Mouse (Mus musculus) heart, postnatal 10 days (tissue): ENCODE measurements around the gene Tnfsfm13. TPM values are rescaled to one million over a fixed set of nuclear protein-coding genes. Genes with fewer than 3 reads are reported as not detected.

Source experiments
- DNase-seq, 2 experiments: peaks; one replicate each; pipeline ENCODE4 v3.0.0; 2021
- intact Hi-C: fragments of 180-260 bp; cut with DNase I; formaldehyde crosslinking; loops from one replicate; pipeline ENCODE4 v1.15.1; 2025
- total RNA-seq, 2 experiments: library from RNA; stranded (reverse); gene quantifications; 2 replicates each; pipeline ENCODE4 v1.2.3; 2021

Tnfsfm13 gene
- total RNA-seq, 2 experiments from 2014 or later, result 5.1 to 5.2 TPM

- intact Hi-C loops, result loop anchor here (1.0 kb wide), 2 partner anchors 33 to 195 kb away; no protein-coding TSS in a partner anchor
- no peak for DNase-seq
Observed at GRCm38 (mm10) chr11:69682209-69682839, 13.6 kb downstream of the Tnfsfm13 start.

DNA sequence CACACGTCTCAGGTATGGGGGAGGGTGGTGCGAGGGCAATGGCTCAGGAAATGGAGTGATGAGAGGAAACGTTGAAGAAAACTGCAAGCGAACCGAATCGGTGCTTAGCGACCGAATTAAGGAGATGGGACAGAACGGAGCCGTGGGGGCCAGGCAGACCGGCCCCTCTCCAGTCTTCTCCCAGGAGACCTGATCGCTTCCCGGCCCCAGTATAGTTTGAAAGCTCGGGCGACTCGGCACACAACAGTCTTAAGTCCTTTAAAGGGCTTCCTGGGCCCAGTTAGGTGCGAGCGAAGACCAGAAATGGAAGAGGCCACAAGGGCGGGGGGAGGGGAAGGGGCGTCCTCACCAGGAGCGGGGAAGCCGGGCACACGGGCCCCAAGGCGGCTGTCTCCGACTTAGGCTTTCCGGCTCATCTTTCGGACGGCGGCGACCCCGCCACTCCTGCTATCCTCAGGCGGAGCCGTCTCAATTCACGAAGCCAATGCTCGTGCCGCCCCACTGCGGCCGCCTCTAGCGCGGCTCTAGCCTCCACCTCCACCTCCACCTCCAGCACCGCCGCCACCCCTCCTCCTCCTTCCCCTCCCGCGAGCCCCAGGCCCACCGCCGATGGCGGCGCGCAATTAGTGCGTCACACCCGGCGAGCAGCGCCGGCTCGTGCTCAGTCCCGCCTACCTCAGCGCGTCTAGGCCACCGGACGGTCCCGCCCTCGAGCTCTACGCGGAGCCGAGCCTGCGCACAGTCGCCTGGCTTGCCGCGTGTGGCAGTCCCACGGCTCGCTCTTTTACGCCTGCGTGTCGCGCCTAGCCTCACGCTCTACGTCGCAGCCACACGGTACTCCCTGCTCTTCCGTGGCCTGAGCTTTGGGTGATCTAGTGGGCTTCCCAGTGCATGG is 14.3 kb downstream of the Tnfsfm13 start, which contains the start of gene Senp3:
TSS of gene Senp3 (minus strand) at position 771 of the 895 bp plus-strand sequence.
- DNase-seq, result peak; percentile 97
- intact Hi-C loops, result loop anchor here (1.0 kb wide), 2 partner anchors 34 to 196 kb away; no protein-coding TSS in a partner anchor

DNA sequence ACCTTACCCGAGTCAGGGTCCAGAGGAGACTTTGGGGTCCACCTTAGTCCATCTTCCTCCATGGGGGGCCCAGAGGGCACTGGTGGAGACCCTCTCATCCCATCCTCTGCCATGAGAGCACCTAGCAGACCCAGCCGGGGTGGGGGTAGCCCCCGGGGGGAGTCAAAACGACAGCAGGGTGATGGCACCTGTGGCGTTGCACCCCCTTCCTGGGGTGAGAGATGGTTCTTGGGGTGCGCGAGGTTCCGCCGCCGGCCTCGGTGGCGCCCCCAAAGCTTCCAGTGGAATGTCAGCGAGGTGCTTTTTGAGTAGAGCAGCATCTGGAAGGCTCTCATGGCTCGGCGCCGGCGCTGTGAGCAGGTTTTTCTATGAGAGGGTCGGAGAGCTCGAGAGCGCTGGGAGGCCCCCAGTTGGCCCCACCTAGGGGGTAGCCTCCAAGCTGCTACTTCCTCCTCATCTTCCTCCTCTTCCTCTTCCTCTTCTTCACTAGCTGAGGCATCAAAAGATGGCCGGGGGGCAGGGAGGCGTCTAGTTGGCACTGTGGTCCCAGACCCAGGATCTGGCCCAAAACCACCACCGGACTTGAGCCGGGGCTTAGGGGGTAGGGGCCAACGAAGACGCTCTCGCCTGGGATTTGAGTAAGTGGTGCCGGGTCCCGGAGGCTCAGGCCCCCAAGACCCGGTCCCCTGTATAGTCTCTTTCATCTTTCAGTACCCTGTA is 15.6 kb downstream of the Tnfsfm13 start:
- intact Hi-C loops, result no loop called here

GRCm38 (mm10) chr11:69679144-69679543 is 16.8 kb downstream of the Tnfsfm13 start:
- intact Hi-C loops, result no loop called here

More for the DNA sequence above, 15.6 kb downstream of the Tnfsfm13 start:
- DNase-seq, result no peak

DNA sequence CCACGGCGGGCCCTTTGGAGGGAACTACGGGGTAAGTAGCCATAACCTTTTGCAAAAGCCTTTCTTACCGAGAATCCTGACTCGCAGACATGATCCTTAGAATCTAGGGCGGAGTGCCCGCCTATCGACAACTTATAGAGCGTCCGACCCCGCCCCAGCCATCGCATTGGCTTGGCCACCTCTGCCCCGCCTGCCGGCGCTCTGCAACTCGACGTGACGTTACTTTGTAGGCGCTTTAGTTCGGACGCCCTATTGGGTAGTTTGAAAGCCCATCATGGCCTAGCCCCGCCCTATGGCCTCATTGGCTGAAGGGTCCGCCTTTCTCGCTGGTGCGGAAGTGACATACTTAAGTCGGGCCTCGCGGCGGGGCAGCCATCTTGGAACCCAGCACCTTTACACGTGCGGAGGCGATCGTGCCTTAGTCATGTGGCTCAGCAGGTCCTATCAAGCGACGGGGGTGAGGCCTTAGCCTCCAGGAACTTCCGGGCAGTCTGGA is 23.6 kb downstream of the Tnfsfm13 start, which contains the start of gene Eif4a1:
TSS of gene Eif4a1 (minus strand) at position 213 of the 496 bp plus-strand sequence.
- intact Hi-C loops, result loop anchor here (1.0 kb wide), 1 partner anchor 10 kb away; the partner anchor contains the start of gene Mpdu1
- DNase-seq, result peak; percentile 100

More at GRCm38 (mm10) chr11:69679144-69679543, 16.8 kb downstream of the Tnfsfm13 start:
- DNase-seq, result no peak

DNA sequence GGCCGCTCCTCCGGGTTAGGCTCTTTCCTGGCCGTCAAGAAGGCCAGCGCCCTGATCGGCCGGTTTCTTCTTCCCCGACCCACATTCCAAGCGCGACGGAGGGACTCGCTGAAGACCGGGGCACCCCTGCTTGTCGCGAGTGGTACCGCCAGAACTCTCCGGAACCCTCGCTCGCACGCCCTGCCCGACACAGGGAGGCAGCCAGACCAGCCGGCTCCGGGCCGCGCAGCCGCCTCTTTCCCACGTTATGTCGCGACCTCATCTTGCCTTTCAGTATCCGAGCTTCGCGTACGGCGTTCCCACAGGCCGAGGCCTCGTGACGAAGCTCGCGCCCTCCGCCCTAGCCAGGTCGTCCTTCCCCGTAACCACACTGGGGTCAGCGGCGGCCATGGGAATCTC is 24.2 kb downstream of the Tnfsfm13 start:
- no peak for DNase-seq
- intact Hi-C loops, result loop anchor here (1.0 kb wide), 1 partner anchor 9 kb away; the partner anchor contains the start of gene Mpdu1

DNA sequence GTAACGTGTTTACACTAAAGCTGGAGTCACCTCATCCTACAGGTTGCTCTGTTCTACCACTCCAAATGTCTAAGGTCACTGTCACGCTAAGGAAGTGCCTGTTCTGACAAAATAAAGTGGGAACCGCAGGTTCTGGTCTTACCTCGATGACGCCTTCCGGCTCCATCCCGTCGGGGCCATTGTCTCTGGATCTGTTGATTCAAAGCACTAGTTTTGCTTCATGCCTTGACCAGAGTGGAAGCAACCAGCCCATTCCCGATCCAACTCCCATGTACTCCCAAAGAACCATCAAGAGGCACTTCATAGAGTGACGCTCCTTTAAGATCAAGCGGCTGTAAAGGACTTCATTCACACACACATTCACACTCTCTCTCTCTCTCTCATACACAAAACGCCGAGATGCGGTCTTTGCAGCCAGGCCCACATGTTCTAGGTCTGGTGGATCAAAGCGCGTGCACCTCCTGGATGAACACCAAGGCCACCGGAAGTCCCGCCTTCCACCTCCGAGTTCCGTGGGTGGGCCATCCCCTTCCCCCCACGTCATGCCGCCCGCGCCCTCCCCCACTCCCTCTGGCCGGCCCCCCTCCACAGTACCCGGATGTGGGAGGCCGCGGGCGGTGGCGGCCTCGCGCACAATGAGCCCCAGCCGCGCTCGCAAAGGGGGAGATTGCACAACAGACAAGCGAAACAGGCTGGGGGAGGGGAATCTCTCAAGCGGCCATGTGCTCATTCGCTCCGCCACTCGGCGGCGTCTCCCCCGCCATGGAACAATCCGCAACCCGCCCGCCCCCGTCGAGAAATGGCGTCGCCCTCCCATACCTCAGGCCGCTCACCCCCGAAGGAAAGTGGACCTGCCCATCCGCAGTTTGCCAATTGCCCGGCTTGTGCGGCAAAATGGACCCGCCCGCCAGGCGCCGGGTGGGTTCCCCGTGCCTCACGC is 24.8 kb downstream of the Tnfsfm13 start:
- DNase-seq, result peak; percentile 95 to 98
- intact Hi-C loops, result no loop called here

- intact Hi-C loops, result no loop called here
- no peak for DNase-seq
Observed at GRCm38 (mm10) chr11:69666665-69667005, 29.3 kb downstream of the Tnfsfm13 start.

DNA sequence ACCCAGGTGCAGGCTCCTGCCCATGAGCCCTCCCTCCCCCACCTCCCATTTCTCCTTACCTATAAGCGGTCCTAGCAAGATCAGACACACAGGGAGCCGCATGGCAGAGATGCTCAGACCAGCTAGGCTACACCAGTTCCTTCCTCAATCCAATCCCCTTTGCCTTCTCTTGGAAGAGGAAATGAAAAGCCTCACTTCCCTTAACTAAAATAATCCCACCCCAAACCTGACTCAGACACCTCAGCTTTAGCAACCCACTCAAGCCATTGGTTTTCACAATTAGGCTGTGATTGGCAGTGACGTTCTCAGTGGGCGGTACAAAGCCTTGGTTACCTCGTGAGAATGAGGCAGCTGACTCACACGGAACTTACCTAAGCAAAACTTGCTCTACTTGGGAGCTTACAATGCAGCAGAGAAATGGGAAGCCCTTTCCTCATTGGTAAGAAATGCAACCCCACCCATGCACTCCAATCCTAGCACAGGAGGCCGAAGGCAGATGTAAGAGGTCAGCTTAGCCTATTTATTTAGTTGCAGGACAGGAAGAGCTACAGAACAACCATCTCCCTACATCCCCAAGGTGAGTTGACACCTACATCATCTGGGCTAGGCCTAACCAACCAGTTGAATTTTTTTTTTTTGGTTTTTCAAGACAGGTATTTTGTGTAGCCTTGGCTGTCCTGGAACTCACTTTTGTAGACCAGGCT is 29.8 kb downstream of the Tnfsfm13 start, which contains the start of gene Cd68:
TSS of gene Cd68 (minus strand) at position 193 of the 704 bp plus-strand sequence.
- intact Hi-C loops, result no loop called here
- peak; percentile 52 to 56 for DNase-seq

- DNase-seq, result no peak
- intact Hi-C loops, result no loop called here
Observed at GRCm38 (mm10) chr11:69665457-69665960, 30.4 kb downstream of the Tnfsfm13 start.

DNA sequence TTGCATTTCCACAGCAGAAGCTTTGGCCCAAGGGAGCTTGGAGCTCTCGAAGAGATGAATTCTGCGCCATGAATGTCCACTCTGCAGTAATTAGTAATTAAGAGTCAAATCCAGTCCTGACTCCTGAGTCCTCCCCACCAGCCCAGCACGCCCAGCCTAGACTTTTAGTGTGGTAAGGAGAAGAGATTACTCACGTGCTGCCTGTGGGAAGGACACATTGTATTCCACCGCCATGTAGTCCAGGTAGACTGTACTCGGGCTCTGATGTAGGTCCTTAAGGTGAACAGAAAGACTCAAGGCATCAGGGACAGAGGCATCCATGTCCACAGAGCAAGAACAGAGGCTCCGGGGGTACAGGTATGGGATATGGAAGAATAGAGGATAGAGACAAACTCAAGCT is 31.1 kb downstream of the Tnfsfm13 start:
- intact Hi-C loops, result no loop called here
- no peak for DNase-seq

DNA sequence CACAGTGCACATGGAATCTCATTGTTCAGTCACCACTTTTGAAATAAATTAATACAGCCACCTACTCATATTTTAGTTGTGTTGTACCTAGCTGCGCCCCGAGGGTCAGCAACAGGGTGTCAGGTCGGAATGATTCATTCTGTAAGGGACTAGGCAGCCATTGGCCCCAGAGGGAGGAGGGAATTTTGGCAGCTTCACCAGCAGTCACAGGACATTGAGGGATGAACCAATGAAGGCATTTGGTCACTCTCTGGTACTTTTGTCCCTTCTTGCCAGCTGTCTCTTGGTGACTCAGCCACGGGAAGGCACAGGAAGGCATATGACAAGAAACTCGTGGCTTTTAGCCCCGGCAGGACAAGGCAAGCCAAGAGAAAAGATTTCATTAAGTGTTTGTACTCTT is 32.1 kb downstream of the Tnfsfm13 start:
- DNase-seq, result peak in 1 of 2 experiments; percentile 41
- intact Hi-C loops, result no loop called here

DNA sequence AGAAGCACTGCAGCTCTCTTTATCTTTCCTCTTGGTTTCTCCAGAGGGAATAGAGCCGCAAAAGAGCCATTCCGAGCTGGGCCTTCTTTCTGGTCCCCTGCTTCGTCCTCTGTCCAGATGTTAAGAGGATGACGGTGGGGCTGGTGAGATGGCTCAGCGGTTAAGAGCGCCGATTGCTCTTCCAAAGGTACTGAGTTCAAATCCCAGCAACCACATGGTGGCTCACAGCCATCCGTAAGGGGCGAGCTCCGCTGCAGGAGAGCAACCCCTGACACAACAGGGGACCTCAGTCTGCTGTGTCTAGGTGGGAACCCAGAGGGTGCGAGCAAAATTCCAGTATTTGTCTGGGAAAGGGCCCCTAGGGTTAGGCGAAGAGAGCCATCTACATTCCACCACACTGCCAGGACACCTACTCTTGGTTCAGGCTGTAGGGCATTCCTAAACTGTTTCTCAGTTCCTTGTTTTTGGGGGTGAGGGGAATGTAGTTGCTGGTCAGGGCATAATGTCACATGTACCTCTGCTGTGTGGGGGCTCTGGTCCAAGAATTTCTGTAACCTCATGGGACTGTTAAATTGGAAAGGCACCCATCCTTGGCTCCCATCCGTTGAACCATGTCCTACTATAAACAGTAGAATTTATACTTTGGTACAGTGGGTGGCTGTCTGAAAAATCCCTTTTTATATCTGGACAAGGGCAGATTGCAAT is 32.8 kb downstream of the Tnfsfm13 start:
- intact Hi-C loops, result loop anchor here (1.0 kb wide), 1 partner anchor 9 kb away; the partner anchor contains the start of gene Eif4a1
- DNase-seq, result no peak

DNA sequence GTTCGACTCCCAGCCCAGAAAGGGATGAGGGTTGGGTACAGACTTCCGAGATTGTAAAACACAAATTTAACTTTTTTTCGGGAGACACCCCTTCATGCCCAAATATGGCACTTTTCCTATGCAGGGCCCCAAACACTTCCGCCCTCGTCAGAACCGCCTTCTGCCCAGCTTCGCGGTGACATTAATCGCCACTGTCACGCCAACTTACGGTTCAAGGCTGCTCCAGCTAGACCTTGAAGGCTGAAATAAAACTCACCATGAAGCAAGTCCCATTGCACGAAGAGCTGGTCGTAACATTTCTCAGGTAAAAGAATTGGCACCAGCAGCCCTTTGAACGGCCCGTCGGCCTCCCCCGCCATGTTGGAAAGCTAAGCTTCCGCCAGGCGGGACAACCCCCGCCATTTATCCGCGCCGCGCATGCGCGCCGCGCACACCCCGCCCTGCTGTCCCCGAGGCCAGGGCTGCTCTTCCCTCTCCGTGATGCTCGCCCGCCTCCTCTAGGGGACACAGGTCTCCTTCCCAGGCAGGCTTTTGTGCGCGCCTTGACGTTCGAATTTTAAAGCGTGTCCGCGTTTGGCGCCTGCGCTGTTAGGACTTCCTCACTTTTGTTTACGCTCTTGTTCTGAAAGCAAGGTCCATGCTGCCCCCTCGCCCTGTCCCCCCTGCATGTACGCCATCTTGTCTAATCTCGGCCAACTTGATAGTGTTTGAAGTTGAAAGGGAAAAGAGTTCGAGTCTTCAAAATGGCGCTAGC is 33.5 kb downstream of the Tnfsfm13 start, which contains the start of gene Mpdu1:
TSS of gene Mpdu1 (minus strand) at position 430 of the 754 bp plus-strand sequence.
- peak; percentile 96 for DNase-seq
- intact Hi-C loops, result loop anchor here (1.0 kb wide), 1 partner anchor 10 kb away; the partner anchor contains the start of gene Eif4a1

DNA sequence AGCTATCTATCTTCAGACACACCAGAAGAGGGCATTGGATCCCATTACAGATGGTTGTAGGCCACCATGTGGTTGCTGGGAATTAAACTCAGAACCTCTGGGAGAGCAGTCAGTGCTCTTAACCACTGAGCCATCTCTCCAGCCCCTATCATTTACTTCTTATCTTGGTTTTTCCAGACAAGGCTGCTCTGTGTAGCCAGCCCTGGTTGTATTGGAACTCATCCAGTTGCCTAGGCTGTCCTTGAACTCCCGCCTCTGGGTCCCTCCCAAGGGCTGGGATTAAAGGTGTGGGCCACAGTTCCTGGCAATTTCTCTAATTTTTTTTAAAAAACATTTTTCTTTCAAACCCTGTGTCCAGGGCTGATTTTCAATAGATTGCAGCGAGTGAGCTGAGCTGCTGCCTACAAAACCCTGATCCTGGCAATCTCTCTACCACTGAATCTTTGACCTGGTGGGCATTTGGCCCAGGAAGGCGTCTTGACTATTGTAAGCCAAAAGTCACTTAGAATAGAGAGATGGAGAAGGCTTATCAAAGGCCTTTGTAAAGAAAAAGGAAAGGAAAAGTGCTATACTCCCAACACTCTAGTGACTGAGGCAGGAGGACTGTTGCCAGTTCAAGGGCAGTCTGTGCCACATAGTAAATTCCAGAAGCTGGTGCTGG is 34.5 kb downstream of the Tnfsfm13 start:
- intact Hi-C loops, result no loop called here
- DNase-seq, result peak in 1 of 2 experiments; percentile 42

GRCm38 (mm10) chr11:69657462-69657881 is 38.4 kb downstream of the Tnfsfm13 start:
- intact Hi-C loops, result no loop called here
- DNase-seq, result no peak
